Mouse (Mus musculus): ENCODE measurements at regions not wholly inside any gene's neighbourhood (a gene's known extent, or its start where the extent isn't known, plus 50 kb on each side); places are given as distances from the start of the nearest gene placed in this dataset.

DNA sequence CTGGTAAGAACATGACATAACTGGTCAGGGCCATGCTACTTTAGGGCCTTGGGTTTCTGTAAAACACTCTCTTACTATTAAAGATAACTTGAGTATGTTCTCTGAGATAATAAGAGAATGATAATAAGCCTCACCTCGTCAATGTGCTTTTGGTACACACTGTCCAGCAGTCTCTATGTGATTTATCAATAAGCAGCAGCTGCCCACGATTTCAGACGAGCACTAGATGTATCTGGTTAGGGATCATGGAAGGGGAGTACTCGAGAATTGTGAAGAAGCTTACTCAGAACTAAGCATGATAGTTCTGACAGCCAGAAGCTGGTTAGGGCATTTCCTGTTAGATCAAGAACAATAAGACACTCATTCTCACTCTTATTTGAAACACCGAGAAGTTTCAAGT, 53.8 kb downstream of the Neurod6 start:
- Histone ChIP-seq H3K4me2 (no peak overlapping the region), H3K36me3 (no peaks in the 10 kb centered on the region), H3K27ac (no peak overlapping the region), H3K9me3 (no peaks in the 10 kb centered on the region), H3K27me3 (no peaks in the 10 kb centered on the region), H3K4me1 (no peaks in the 10 kb centered on the region), H3K9ac (no peak overlapping the region), H3K4me3 (no peak overlapping the region)
- ATAC-seq (ENCODE audit: borderline replicate concordance, extremely low read depth, low FRiP score, low TSS enrichment) = no peak
- WGBS = 51% methylated on average over 5 of the region's 5 CpGs

DNA sequence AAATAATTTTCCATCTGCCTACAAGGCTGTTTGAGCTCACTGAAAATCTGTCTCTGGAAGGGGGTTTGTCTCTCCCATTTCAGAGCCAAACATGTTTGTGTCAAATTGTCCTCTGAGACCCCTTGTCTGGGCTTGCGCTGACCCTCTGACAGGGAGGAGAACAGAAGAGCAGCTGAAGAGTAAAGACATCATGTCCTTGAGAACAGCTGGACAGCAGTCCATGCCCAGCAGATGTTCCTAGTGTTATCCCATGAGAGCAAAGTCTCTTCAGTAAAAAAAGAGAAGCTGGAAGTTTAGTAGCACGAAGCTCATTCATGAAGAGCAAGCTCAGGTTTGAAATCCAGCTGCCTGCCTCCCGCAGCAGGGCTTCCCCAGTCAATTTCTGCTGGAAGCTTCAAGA, 60.7 kb downstream of the Neurod6 start:
- H3K27me3 ChIP-seq = no peaks in the 10 kb centered on the region
- ATAC-seq (ENCODE audit: borderline replicate concordance, extremely low read depth, low FRiP score, low TSS enrichment) = no peak
- no peak overlapping the region for H3K9ac ChIP-seq
- no peak overlapping the region for H3K4me3 ChIP-seq
- H3K4me1 ChIP-seq = 0 out of 2 replicates have a peak, but pooled peaks cover 3% of the 10 kb centered on the region
- WGBS = 66% methylated on average over 3 of the region's 3 CpGs
- H3K36me3 ChIP-seq = no peaks in the 10 kb centered on the region
- no peak overlapping the region for H3K27ac ChIP-seq
- H3K9me3 ChIP-seq = no peaks in the 10 kb centered on the region
- H3K4me2 ChIP-seq = no peak overlapping the region

GRCm38 (mm10) chr6:55617922-55618481, 63.1 kb downstream of the Neurod6 start:
- H3K4me1 ChIP-seq = 0 out of 2 replicates have a peak, but pooled peaks cover 3% of the 10 kb centered on the region
- no peaks in the 10 kb centered on the region for H3K36me3 ChIP-seq
- peak; percentile 31; the same call in 1 of the 2 replicates for ATAC-seq (ENCODE audit: borderline replicate concordance, extremely low read depth, low FRiP score, low TSS enrichment)
- 14% methylated on average over 13 of the region's 13 CpGs for WGBS
- H3K9ac ChIP-seq = no peak overlapping the region
- no peak overlapping the region for H3K27ac ChIP-seq
- H3K4me3 ChIP-seq = peak overlapping the region; percentile 28
- no peaks in the 10 kb centered on the region for H3K9me3 ChIP-seq
- H3K27me3 ChIP-seq = no peaks in the 10 kb centered on the region
- peak overlapping the region; percentile 47 for H3K4me2 ChIP-seq

DNA sequence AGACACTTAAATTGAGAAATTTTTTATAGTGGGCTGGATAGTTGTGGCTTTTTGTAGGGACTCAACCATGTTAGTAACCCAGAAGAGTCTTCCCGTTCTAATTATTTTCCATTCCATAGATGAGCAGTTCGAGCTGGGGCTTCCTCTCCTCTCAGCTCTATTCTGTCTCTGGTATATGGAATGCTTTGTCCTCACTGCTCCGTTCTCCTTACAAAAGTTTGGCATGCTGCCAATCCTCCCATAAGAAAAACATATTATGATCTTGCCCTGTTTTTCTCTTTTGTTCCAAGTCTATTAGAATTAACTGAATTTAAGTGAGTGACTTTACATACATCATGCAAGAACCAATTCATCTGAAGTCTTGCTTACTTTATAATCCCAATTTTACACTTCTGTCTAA, 70.7 kb downstream of the Neurod6 start:
- WGBS = 41% methylated on average over 3 of the region's 3 CpGs
- H3K4me2 ChIP-seq = no peak overlapping the region
- no peak for ATAC-seq (ENCODE audit: borderline replicate concordance, extremely low read depth, low FRiP score, low TSS enrichment)
- no peaks in the 10 kb centered on the region for H3K4me1 ChIP-seq
- H3K36me3 ChIP-seq = no peaks in the 10 kb centered on the region
- no peaks in the 10 kb centered on the region for H3K9me3 ChIP-seq
- no peak overlapping the region for H3K9ac ChIP-seq
- no peak overlapping the region for H3K4me3 ChIP-seq
- no peaks in the 10 kb centered on the region for H3K27me3 ChIP-seq
- H3K27ac ChIP-seq = no peak overlapping the region

DNA sequence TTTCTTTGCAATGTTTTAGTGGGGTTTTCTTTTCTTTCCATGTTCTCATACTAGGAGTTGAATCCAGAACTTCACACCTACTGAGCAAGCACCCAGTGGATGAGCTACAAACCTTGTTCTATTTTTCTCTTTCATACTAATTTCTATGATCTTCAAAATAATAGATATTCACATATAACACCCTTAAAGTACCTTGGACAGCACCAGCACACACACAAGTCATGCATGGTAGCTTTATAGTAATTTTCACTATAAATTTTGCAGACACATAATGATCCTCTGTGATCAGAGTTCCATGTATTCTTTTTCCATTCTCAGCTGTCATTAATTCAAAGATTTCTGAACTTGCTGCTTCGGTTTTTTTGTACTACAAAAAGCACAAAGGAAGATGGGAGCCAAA, 71.1 kb downstream of the Neurod6 start:
- ATAC-seq (ENCODE audit: borderline replicate concordance, extremely low read depth, low FRiP score, low TSS enrichment) = no peak
- Histone ChIP-seq H3K27ac (no peak overlapping the region), H3K36me3 (no peaks in the 10 kb centered on the region), H3K9me3 (no peaks in the 10 kb centered on the region), H3K9ac (no peak overlapping the region), H3K4me3 (no peak overlapping the region), H3K27me3 (no peaks in the 10 kb centered on the region), H3K4me1 (no peaks in the 10 kb centered on the region), H3K4me2 (no peak overlapping the region)
- WGBS = 66% methylated on average over 1 of the region's 1 CpGs

- Histone ChIP-seq H3K9ac (no peak overlapping the region), H3K4me2 (no peak overlapping the region), H3K4me3 (no peak overlapping the region), H3K27me3 (no peaks in the 10 kb centered on the region), H3K36me3 (no peaks in the 10 kb centered on the region), H3K4me1 (no peaks in the 10 kb centered on the region), H3K27ac (no peak overlapping the region), H3K9me3 (no peaks in the 10 kb centered on the region)
- ATAC-seq (ENCODE audit: borderline replicate concordance, extremely low read depth, low FRiP score, low TSS enrichment) = no peak
- 54% methylated on average over 1 of the region's 1 CpGs for WGBS
Observed at GRCm38 (mm10) chr6:55609053-55609452, 72.0 kb downstream of the Neurod6 start.

GRCm38 (mm10) chr6:55597088-55597487, 84.0 kb downstream of the Neurod6 start:
- Histone ChIP-seq H3K27ac (no peak overlapping the region), H3K9me3 (no peaks in the 10 kb centered on the region), H3K4me2 (no peak overlapping the region), H3K36me3 (no peaks in the 10 kb centered on the region), H3K4me3 (no peak overlapping the region), H3K4me1 (no peaks in the 10 kb centered on the region), H3K27me3 (no peaks in the 10 kb centered on the region), H3K9ac (no peak overlapping the region)
- WGBS = 84% methylated on average over 4 of the region's 4 CpGs
- ATAC-seq (ENCODE audit: borderline replicate concordance, extremely low read depth, low FRiP score, low TSS enrichment) = no peak

DNA sequence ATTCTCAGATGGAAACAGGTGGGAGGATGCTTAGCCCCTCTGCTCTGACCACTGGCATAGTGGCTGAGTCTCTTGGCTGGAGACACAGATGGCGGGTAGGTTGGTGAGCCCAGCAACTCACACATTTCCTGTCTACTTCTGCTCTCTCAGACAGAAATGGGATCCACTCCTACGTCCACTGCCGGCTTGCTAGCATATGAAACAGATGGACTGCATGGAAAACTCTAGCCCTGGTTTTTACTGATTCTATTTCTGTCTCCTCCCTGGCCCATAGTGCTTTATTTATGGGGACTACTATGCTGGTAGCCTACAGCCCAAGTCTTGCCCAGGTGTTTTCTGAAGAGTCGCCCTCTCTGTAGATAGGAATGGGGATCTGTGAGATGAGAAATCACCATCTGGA, 88.9 kb downstream of the Neurod6 start:
- H3K36me3 ChIP-seq = no peaks in the 10 kb centered on the region
- WGBS = 78% methylated on average over 4 of the region's 4 CpGs
- no peak overlapping the region for H3K27ac ChIP-seq
- no peak overlapping the region for H3K4me2 ChIP-seq
- no peaks in the 10 kb centered on the region for H3K9me3 ChIP-seq
- no peak overlapping the region for H3K4me3 ChIP-seq
- no peak for ATAC-seq (ENCODE audit: borderline replicate concordance, extremely low read depth, low FRiP score, low TSS enrichment)
- H3K27me3 ChIP-seq = no peaks in the 10 kb centered on the region
- no peak overlapping the region for H3K9ac ChIP-seq
- no peaks in the 10 kb centered on the region for H3K4me1 ChIP-seq

GRCm38 (mm10) chr6:55581106-55581505, 100.0 kb downstream of the Neurod6 start:
- no peak overlapping the region for H3K27ac ChIP-seq
- no peak overlapping the region for H3K4me3 ChIP-seq
- no peak for ATAC-seq (ENCODE audit: borderline replicate concordance, extremely low read depth, low FRiP score, low TSS enrichment)
- H3K9me3 ChIP-seq = no peaks in the 10 kb centered on the region
- H3K27me3 ChIP-seq = no peaks in the 10 kb centered on the region
- H3K4me1 ChIP-seq = no peaks in the 10 kb centered on the region
- H3K36me3 ChIP-seq = no peaks in the 10 kb centered on the region
- no peak overlapping the region for H3K4me2 ChIP-seq
- H3K9ac ChIP-seq = no peak overlapping the region
- WGBS = 65% methylated on average over 6 of the region's 6 CpGs

- Histone ChIP-seq H3K4me2 (no peak overlapping the region), H3K9me3 (no peaks in the 10 kb centered on the region), H3K9ac (no peak overlapping the region), H3K36me3 (no peaks in the 10 kb centered on the region), H3K4me1 (no peaks in the 10 kb centered on the region), H3K27ac (no peak overlapping the region), H3K27me3 (no peaks in the 10 kb centered on the region), H3K4me3 (no peak overlapping the region)
- no peak for ATAC-seq (ENCODE audit: borderline replicate concordance, extremely low read depth, low FRiP score, low TSS enrichment)
- WGBS = 39% methylated on average over 5 of the region's 5 CpGs
Observed at GRCm38 (mm10) chr6:55580036-55580435, 101.0 kb downstream of the Neurod6 start.

DNA sequence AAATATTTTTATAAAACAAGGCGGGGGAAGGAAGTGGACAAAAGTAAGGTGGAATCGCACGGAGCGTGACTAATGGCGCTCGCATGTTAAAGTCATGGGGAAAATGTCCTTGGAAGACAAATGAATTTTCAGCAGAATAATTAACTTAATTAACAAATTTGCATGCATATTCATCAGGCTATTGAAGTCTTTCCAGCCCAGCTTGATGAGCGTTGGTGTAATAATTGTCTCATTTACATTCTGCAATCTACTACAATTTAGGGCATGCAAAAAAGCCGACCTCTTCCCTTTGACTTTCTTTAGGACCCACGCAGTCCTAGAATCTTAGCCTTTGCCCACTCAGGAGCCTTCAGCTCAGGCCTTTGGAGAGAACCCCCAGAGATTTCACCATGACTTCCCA, 101.5 kb downstream of the Neurod6 start:
- no peaks in the 10 kb centered on the region for H3K36me3 ChIP-seq
- no peak overlapping the region for H3K27ac ChIP-seq
- no peaks in the 10 kb centered on the region for H3K27me3 ChIP-seq
- H3K4me3 ChIP-seq = no peak overlapping the region
- H3K9ac ChIP-seq = no peak overlapping the region
- 83% methylated on average over 9 of the region's 9 CpGs for WGBS
- H3K4me1 ChIP-seq = no peaks in the 10 kb centered on the region
- no peaks in the 10 kb centered on the region for H3K9me3 ChIP-seq
- ATAC-seq (ENCODE audit: borderline replicate concordance, extremely low read depth, low FRiP score, low TSS enrichment) = no peak
- no peak overlapping the region for H3K4me2 ChIP-seq

DNA sequence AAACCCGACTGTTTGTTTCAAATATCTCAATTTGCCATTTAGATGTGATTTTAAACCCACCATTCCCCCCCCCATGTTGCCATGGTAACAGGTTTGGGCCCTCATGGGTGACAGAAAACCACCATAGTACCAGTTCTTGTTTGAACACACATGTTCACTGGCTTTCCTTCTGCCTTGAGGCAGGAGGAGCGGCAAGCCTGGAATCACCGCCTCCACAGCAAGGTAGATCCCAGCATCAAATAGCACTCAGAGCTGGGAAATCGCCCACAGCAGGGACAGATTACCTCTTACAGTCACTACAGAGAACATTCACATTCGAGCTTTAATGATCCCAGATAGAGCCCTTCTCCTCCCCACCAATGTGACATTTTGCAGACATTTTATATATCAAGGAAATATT, 102.0 kb downstream of the Neurod6 start:
- Histone ChIP-seq H3K36me3 (no peaks in the 10 kb centered on the region), H3K4me1 (no peaks in the 10 kb centered on the region), H3K27ac (no peak overlapping the region), H3K9ac (no peak overlapping the region), H3K9me3 (no peaks in the 10 kb centered on the region), H3K4me2 (no peak overlapping the region), H3K4me3 (no peak overlapping the region), H3K27me3 (no peaks in the 10 kb centered on the region)
- WGBS = 50% methylated on average over 5 of the region's 5 CpGs
- no peak for ATAC-seq (ENCODE audit: borderline replicate concordance, extremely low read depth, low FRiP score, low TSS enrichment)

GRCm38 (mm10) chr6:55578051-55578450, 103.0 kb downstream of the Neurod6 start:
- Histone ChIP-seq H3K9me3 (no peaks in the 10 kb centered on the region), H3K36me3 (no peaks in the 10 kb centered on the region), H3K9ac (no peak overlapping the region), H3K4me3 (no peak overlapping the region), H3K27me3 (no peaks in the 10 kb centered on the region), H3K27ac (no peak overlapping the region), H3K4me2 (no peak overlapping the region), H3K4me1 (no peaks in the 10 kb centered on the region)
- WGBS = 91% methylated on average over 1 of the region's 1 CpGs
- no peak for ATAC-seq (ENCODE audit: borderline replicate concordance, extremely low read depth, low FRiP score, low TSS enrichment)

Measured in lung, embryonic 15.5 days (tissue).